Mouse (Mus musculus) olfactory bulb, adult 2 months (tissue): Measurements from ENCODE around the gene Rgl2.

Experiments
- CTCF ChIP-seq: fragments of 200-500 bp; IDR thresholded peaks from 2 replicates; pipeline ENCODE4 v1.5.1; 2012; ENCODE audit warnings: low read depth, mild to moderate bottlenecking, low read length, moderate library complexity; ENCODE audit not compliant: insufficient read depth
- POLR2A ChIP-seq: fragments of 200-500 bp; IDR thresholded peaks from 2 replicates; pipeline ENCODE4 v1.6.1; 2012; ENCODE audit warnings: mild to moderate bottlenecking, low read depth, low read length, moderate library complexity; ENCODE audit not compliant: insufficient read depth

DNA sequence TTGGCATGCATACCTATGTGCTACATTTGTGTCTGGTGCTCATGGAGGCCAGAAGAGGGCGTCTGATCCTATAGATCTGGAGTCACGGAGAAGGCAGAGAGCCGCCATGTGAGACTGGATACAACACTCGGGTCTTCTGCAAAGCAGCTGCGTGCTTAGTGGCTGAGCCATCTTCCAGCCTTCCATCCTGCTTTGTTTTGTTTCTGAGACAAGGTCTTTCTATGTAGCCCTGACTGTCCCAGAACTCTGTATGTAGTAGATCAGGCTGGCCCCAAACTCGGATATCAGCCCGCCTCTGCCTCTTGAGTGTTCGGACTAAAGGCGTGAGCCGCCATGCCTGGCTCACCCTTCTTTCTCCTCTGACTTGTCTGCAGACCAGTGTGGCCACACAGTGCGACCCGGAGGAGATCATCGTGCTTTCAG lies 14.4 kb upstream of the Rgl2 start:
- TF ChIP-seq POLR2A (no peak), CTCF (no peak)
